Mouse (Mus musculus): ENCODE results near the gene Lsm11. TPM values are rescaled to one million over a fixed set of nuclear protein-coding genes. Genes with fewer than 3 reads are reported as not detected.

Lsm11 gene
- total RNA-seq, 2 experiments from 2014 or later: 92.2 to 93.4 TPM

- DNase-seq: no peak
- intact Hi-C loops (cut with DNase I): no loop called here
Observed at GRCm38 (mm10) chr11:45932771-45933170, 12.0 kb downstream of the Lsm11 start.

- DNase-seq: no peak
- intact Hi-C loops (cut with DNase I): loop anchor here (10.0 kb wide), 1 partner anchor 1315 kb away; the partner anchor contains the start of gene Ebf1
Observed at GRCm38 (mm10) chr11:45929541-45929940, 15.2 kb downstream of the Lsm11 start.

DNA sequence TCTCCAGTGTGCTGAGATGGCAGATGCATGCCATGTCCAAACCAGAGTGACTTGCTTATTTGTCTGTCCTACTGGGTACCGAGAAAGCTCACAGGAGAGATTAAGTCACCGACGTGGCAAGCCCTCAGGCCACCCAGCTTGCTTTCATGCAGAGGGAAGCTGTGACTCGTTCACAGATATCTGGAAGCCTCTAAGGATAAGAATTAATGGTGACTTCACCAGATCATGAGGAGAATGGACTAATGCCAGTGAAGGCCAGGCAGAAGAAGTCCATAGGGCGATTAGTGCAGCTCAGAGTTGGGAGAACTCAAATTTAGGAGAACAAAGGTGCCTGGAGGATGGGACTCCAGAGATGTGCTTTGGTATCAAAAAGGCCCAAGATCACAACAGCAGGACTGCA, 17.3 kb downstream of the Lsm11 start:
- intact Hi-C loops (cut with DNase I): loop anchor here (10.0 kb wide), 1 partner anchor 1313 kb away; the partner anchor contains the start of gene Ebf1
- DNase-seq: no peak

DNA sequence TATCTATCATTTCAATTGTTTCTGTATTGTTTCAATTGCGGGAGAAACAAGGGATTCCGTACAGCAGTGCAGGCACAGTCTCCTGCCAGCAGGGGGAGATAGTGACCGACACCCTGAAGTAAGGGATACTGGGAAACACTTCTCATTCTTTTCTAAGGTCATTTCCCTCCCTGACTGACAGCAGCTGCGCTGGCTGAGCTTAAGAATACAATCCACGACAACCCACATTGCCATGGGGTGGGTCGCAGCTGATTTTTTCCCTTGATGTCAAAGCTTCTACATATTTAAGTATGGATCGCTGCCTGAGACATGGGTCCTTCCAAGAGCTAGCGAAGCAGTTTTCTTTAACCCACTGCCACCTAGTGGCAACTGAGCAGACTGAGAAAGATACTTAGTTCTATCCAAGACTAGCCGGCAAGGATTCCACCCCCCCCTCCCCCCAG, 18.1 kb downstream of the Lsm11 start:
- intact Hi-C loops (cut with DNase I): loop anchor here (10.0 kb wide), 1 partner anchor 1312 kb away; the partner anchor contains the start of gene Ebf1
- peak; percentile 73 for DNase-seq

DNA sequence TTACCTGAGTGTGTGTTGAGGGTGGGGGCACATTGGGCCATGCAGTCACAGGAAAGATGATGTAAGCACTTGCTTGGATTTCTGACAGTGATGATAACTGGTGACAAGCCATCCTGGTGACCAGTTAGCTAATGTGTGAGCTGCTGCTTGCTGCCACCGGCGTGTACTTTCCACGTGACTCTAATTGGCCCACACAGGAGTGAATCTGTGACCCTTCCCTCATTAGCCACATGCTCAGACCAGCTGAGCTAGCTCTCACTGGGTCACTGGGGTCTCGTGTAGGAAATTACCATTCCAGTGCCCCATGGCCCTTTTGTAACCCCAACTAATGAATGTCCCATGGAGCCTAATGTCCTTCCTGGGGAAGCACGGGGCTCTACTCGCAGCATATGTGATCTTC, 19.3 kb downstream of the Lsm11 start:
- DNase-seq: no peak
- intact Hi-C loops (cut with DNase I): loop anchor here (10.0 kb wide), 1 partner anchor 1311 kb away; the partner anchor contains the start of gene Ebf1

- intact Hi-C loops (cut with DNase I): loop anchor here (10.0 kb wide), 1 partner anchor 1307 kb away; the partner anchor contains the start of gene Ebf1
- no peak for DNase-seq
Observed at GRCm38 (mm10) chr11:45921480-45921898, 23.2 kb downstream of the Lsm11 start.

- DNase-seq: no peak
Observed at GRCm38 (mm10) chr11:45921026-45921425, 23.7 kb downstream of the Lsm11 start.

DNA sequence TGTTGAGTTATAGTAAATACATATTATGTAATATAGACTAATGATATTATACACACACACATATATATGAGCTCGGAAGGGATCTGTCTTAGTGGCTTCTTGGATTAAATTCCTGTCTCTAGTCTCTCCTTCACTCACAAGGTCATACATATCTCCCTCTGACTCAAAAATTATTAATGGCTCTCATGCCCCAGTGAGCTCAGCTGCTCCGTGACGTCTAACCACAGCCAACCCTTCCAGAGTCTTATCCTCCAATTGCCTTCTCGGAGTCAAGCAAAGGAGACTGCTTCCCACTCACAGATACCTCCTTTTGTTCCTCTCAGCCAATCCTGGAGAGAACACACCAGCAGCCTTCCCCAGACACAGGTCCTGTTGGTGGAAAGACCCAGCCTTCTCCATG, 25.9 kb downstream of the Lsm11 start:
- no peak for DNase-seq
- intact Hi-C loops (cut with DNase I): no loop called here

More at GRCm38 (mm10) chr11:45921026-45921425, 23.7 kb downstream of the Lsm11 start:
- intact Hi-C loops (cut with DNase I): loop anchor here (10.0 kb wide), 1 partner anchor 1306 kb away; the partner anchor contains the start of gene Ebf1

DNA sequence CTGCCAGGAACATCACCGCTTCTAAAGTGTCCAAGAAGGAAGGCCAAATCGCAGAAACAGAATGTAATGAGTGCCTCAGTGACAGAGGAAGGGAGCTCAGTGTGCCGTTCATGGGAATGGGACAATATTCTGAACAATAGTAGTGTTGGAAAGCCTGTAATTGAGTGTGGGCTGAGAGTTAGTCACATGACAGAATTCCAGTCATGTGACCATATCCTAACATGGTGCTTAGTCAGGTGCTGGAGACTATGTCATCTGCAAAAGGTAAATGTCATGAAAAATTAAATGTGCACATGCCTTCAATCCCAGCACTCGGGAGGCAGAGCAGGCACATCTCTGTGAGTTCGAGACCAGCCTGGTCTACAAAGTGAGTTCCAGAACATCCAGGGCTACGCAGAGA, 26.7 kb downstream of the Lsm11 start:
- intact Hi-C loops (cut with DNase I): no loop called here
- DNase-seq: no peak

- intact Hi-C loops (cut with DNase I): no loop called here
- DNase-seq: no peak
Observed at GRCm38 (mm10) chr11:45916196-45916595, 28.5 kb downstream of the Lsm11 start.

- DNase-seq: no peak
- intact Hi-C loops (cut with DNase I): no loop called here
Observed at GRCm38 (mm10) chr11:45910701-45911100, 34.0 kb downstream of the Lsm11 start.

GRCm38 (mm10) chr11:45908894-45909293, 35.8 kb downstream of the Lsm11 start:
- intact Hi-C loops (cut with DNase I): no loop called here
- no peak for DNase-seq

- no peak for DNase-seq
- intact Hi-C loops (cut with DNase I): no loop called here
Observed at GRCm38 (mm10) chr11:45908070-45908469, 36.7 kb downstream of the Lsm11 start.

DNA sequence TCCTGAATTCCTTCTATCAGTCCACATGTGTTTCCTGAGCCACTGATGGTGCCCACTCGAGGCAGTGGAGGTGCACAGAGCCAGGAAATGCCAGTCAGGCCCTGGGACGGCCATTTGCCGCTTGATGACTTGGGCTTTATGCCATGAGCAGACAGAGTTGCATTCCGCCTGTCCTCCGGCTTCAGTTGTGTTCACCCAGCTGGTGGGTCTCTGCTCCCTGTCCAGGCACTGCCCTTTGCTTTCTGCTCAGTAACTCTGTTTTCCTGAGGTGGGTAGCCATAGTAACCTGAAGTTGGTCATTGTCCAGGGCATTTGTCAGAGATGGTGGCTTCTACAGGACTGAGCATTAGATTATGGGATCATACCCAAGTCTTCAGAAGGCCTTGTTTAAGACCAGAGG, 37.4 kb downstream of the Lsm11 start:
- intact Hi-C loops (cut with DNase I): no loop called here
- DNase-seq: peak; percentile 16

DNA sequence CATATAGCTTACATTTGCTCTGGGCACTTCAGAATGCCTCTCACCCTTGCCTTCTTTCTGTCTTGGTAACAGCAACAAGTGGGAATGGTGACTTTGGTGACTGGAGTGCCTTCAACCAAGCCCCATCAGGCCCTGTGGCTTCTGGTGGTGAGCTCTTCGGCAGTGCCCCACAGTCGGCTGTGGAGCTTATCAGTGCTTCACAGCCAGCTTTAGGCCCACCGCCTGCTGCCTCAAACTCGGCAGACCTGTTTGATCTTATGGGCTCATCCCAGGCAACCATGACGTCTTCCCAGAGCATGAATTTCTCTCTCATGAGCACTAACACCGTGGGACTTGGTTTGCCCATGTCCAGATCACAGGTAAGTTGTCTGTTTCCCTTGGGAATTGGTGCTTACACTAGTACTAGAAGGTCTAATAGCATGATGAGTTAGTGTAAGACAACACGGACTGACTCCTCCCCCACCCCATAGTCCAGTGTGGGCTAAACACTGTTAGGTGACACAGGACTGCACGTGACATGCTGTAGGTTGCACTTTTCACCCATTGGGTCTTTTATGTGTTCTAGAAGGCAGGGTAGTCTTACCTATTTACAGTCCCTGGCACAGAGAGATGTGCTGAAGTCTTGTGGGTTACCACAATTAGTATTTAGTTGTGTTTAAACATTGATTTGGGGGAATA, 38.5 kb downstream of the Lsm11 start:
- no peak for DNase-seq
- intact Hi-C loops (cut with DNase I): no loop called here

DNA sequence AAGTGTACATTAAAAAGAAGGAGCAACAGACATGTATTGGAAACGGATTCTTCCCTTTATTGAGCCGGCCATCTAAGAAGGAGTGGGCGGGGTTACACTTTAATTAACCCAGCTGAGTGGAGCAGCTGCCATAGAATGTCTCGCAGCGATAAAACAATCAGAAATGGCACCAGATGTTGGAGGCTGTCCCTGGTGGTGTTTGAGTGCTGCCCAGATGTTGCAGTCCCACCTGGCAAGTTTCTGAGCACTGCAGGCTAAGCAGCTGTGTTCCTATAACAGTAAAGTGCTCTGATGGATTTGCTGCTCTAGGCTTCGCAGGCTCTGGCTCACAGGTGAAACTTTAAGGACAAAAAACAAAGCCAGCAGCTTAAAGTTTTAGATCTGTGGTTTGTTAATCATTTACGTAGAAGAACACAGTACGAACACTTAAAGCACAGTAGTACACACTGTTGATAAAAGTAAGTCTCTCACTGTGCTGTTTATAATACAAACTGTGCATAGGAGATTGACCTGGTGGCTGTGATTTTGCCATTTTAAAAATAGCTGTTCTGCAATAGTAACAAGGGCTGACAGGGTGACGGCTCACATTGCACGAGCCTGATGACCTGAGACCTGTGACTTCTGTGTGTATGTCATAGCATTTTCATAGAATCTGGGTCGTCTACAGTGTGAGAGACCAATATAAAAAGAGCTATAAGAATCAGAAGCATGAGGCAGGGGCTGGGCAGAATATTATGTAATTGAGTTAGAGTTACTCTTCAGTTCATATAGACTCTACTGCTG, 44.3 kb downstream of the Lsm11 start:
- intact Hi-C loops (cut with DNase I): no loop called here
- no peak for DNase-seq

DNA sequence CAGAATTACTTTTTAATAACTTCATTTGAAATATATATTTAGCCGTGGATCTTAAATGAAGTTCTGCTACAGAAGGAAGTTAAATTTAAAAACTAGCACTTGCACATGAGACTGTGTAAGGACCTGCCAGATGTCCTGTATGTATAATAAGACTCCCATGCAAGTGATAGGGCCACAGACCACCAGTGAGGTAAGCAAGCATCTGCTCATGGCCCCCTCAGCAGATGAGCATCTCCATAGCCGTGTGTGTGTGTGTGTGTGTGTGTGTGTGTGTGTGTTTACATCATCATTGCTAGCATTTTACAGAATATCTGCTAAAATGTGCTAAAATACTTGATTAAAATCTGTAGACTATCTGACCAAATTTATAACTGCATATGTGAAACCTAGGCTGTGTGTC, 47.3 kb downstream of the Lsm11 start:
- intact Hi-C loops (cut with DNase I): no loop called here
- DNase-seq: no peak

DNA sequence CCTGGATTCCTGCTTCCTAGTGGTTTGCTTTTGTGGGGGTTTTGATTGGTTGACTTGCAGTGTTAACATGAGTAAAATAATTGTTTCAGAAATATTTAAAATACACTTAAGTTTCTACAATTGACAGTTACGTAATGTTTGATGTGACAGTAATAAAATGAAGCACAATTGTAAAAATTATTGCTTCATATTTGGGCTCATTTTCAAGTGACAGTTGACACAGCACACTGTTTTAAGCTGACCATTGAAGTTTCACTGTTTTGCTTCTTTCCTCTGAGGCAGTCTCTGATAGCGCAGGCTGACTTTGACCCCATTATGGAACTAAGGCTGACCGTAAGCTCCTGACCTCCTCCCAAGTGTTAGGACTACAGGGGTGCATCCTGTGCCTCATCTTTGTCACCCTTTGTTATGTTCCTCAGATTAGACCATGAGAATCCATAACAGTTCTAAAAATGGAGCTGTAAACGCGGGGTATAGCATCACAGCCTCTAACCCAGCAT, 51.8 kb downstream of the Lsm11 start:
- intact Hi-C loops (cut with DNase I): no loop called here
- no peak for DNase-seq

DNA sequence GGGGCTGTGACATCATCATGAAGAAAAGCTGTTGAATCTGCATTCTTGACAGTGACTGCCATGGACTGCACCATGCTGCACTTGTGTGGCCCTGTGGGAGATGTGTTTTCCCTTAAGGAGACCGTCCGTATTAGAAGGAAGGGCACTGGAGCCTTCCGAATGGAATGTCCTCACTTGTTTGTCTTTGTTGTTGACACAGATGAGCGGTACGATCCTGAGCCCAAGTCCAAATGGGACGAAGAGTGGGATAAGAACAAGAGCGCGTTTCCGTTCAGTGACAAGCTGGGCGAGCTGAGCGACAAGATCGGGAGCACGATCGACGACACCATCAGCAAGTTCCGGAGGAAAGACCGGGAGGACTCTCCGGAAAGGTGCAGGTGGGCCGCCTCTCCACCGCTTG, 54.3 kb downstream of the Lsm11 start:
- no peak for DNase-seq
- intact Hi-C loops (cut with DNase I): no loop called here

DNA sequence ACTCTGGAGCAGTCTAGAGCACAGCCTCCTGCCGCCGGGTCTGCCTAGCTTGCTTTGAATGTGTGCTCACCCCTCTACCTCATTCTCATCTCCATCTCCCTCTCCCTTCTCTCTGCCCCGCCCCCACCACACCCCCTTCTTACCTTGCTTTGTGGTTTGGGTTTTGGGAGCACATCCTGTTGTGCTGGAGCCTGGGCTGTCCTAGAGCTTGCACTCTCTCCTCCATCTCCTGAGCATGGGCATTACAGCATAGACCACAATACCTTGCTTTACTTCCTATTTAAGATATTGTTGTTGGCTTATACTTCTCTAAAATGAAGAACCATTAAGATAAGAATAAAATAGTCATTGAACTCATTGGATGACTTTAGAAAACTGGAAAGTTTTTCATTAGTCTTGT, 54.8 kb downstream of the Lsm11 start:
- DNase-seq: no peak
- intact Hi-C loops (cut with DNase I): loop anchor here (10.0 kb wide), 2 partner anchors 135 to 1275 kb away; partner anchors contain the start of gene Ebf1

DNA sequence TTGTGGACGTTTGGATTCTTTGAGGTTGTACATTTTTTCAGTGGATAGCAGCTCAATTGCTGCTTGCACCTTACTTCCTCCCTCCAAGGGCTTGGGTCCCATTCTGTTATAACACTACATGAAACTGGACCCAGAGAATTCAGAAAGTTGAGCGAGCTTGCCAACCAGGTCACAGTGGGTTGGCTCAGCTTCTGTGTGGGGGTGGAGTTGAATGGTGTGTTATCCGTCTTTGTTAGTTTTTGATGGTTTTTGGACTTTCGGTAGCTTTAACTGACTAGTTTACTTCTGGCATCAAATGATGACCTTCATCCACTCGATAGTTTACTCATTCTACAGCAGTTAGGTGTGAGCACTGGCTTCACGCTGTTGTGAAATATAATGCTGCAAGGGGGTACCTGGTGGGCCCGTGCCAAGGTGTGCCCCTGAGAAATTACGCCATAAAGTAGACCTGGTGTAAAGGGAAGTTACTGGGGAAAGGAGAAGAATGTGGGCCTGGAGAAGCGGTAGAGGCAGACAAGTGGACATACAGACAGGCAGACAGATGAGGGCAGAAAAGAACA, 56.2 kb downstream of the Lsm11 start:
- intact Hi-C loops (cut with DNase I): loop anchor here (10.0 kb wide), 2 partner anchors 134 to 1274 kb away; partner anchors contain the start of gene Ebf1
- DNase-seq: no peak
